Mouse (Mus musculus) embryonic fibroblast, embryonic 13.5 days (primary cell): ENCODE measurements around the gene Slc2a6. TPM values are rescaled to one million over a fixed set of nuclear protein-coding genes. Genes with fewer than 3 reads are reported as not detected.

ENCODE experiments used
- H3K27ac ChIP-seq: 2 replicates; pipeline ENCODE4 v1.5.1; 2012; ENCODE audit warnings: low read length, control low read depth, inconsistent platforms; ENCODE audit not compliant: insufficient read depth
- H3K4me1 ChIP-seq: 2 replicates; pipeline ENCODE4 v1.6.1; 2011; ENCODE audit warnings: low read length; ENCODE audit not compliant: control insufficient read depth, insufficient read depth
- H3K4me3 ChIP-seq: 2 replicates; pipeline ENCODE4 v1.5.1; 2011; ENCODE audit warnings: mild to moderate bottlenecking, control low read depth, low read length; ENCODE audit not compliant: insufficient read depth
- CTCF ChIP-seq: IDR thresholded peaks from 2 replicates; pipeline ENCODE4 v1.5.1; 2011; ENCODE audit warnings: mild to moderate bottlenecking, control low read depth, low read length, moderate library complexity, borderline replicate concordance; ENCODE audit not compliant: insufficient read depth
- POLR2A ChIP-seq: IDR thresholded peaks from 2 replicates; pipeline ENCODE4 v1.6.1; 2011; ENCODE audit warnings: low read depth, mild to moderate bottlenecking, control low read depth, low read length, moderate library complexity
- polyA plus RNA-seq: library from polyadenylated mRNA; stranded (reverse); fragments of >200 nt; gene quantifications from 2 replicates; pipeline ENCODE4 v1.2.4, GENCODE M21; 2011; ENCODE audit warnings: low read depth; ENCODE audit not compliant: missing spikeins, insufficient read length

Gene Slc2a6
- polyA plus RNA-seq, 1 experiment = 2.4 TPM

DNA sequence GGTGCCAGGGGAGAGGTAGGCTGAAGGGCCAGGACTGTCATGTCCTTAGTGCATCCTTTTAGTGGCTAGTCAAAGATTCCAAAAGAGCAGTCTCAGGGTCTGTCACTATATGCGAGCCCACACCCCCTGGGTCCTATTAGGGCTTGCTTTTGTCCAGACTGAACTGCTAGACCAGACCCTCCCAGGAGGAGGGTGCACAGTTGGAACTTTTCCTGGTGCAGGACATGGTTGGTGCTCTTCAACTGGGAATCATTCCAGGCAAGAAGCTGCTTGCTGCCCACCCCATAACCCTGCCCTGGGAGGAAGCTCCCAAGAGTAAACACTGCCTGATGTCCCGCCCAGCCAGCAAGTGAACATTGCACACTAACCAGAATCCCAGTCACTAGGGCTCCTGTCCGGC is 54.7 kb downstream of the Slc2a6 start, which contains the start of gene Adamts13:
Gene Adamts13 (plus strand): TSS at position 301 of the 400 bp plus-strand sequence.
- TF ChIP-seq POLR2A (no peak), CTCF (no peak)
- no peak within 1 kb of the TSS for H3K27ac ChIP-seq
- H3K4me3 ChIP-seq = no peak within 1 kb of the TSS
- no peaks in the 10 kb centered on the region for H3K4me1 ChIP-seq

Other genes starting within 250 kb of the Slc2a6 start
- gene Abo, start 163.0 kb downstream of the Slc2a6 start, polyA plus RNA-seq = not detected in 2 replicates
- gene Surf6, start 125.1 kb downstream of the Slc2a6 start, polyA plus RNA-seq = 21.4 and 23.3 TPM in 2 replicates
- 25.6 and 26.8 TPM in 2 replicates for gene Med22, start 117.3 kb downstream of the Slc2a6 start, polyA plus RNA-seq
- 448 and 480 TPM in 2 replicates for gene Rpl7a, start 117.2 kb downstream of the Slc2a6 start, polyA plus RNA-seq
- gene Surf2, start 111.6 kb downstream of the Slc2a6 start, polyA plus RNA-seq = 29.3 and 33.6 TPM in 2 replicates
- 38.8 and 47.8 TPM in 2 replicates for gene Surf1, start 111.5 kb downstream of the Slc2a6 start, polyA plus RNA-seq
- gene Surf4, start 94.1 kb downstream of the Slc2a6 start, polyA plus RNA-seq = 325 and 358 TPM in 2 replicates
- not detected in 2 replicates for gene Stkld1, start 94.0 kb downstream of the Slc2a6 start, polyA plus RNA-seq
- 44.3 and 48.8 TPM in 2 replicates for gene Rexo4, start 63.6 kb downstream of the Slc2a6 start, polyA plus RNA-seq
- not detected in 2 replicates for gene Adamts13, start 54.6 kb downstream of the Slc2a6 start, polyA plus RNA-seq
- gene Cacfd1, start 18.1 kb downstream of the Slc2a6 start, polyA plus RNA-seq = 34.8 and 35.5 TPM in 2 replicates
- not detected in 2 replicates for gene Mymk, start 44.2 kb upstream of the Slc2a6 start, polyA plus RNA-seq
- gene Adamtsl2, start 51.4 kb upstream of the Slc2a6 start, polyA plus RNA-seq = 0.17 and 0.95 TPM in 2 replicates
- gene Fam163b, start 114.5 kb upstream of the Slc2a6 start, polyA plus RNA-seq = not detected in 2 replicates
- not detected in 2 replicates for gene Dbh, start 137.2 kb upstream of the Slc2a6 start, polyA plus RNA-seq
- 17.5 and 18.0 TPM in 2 replicates for gene Sardh, start 220.3 kb upstream of the Slc2a6 start, polyA plus RNA-seq